Mouse (Mus musculus) E14TG2a.4 (cell line): Measurements from ENCODE around the gene Mid1.
"Not testable (repeated sequence)": the region's sequence is repeated elsewhere in the genome, so short reads cannot be mapped to it uniquely, and the experiment has no call there.

Source experiments
- CTCF ChIP-seq: conservative IDR thresholded peaks from 2 replicates; pipeline ENCODE4 v1.5.1; 2014; ENCODE audit warnings: low read length
- POU5F1 ChIP-seq: IDR thresholded peaks from 2 replicates; pipeline ENCODE4 v1.6.1; 2014; ENCODE audit warnings: low read length, borderline replicate concordance

- not testable (repeated sequence) for TF ChIP-seq CTCF, POU5F1
Observed at GRCm38 (mm10) chrX:169975681-169976131, 290.7 kb downstream of the Mid1 start.
